Mouse (Mus musculus): Measurements from ENCODE around the gene Il1r1.
"Not testable (repeated sequence)": the region's sequence is repeated elsewhere in the genome, so short reads cannot be mapped to it uniquely, and the experiment has no call there.

Gene Il1r1

DNA sequence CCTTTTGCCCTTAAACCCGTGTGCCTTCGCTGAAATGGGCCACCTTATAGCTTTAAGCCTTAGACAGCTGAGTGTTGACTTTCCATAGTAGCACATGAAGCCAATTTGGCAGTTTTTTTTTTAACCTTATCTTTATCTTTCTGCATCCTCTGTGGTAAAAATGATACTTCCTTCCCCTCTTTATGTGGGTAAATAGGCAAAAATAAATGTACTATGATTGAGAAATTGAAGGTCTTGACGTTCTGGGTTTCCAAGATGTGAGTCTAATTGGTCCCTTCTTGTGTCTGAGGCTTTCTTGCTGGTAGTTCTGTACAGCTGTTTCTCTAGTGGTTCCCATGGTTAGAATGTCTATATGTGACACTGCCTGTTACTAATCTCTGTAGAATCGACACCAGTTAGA, 46.2 kb downstream of the Il1r1 start:
- DNase-seq (ENCODE audit: low spot score in 2 of 2): no peak

DNA sequence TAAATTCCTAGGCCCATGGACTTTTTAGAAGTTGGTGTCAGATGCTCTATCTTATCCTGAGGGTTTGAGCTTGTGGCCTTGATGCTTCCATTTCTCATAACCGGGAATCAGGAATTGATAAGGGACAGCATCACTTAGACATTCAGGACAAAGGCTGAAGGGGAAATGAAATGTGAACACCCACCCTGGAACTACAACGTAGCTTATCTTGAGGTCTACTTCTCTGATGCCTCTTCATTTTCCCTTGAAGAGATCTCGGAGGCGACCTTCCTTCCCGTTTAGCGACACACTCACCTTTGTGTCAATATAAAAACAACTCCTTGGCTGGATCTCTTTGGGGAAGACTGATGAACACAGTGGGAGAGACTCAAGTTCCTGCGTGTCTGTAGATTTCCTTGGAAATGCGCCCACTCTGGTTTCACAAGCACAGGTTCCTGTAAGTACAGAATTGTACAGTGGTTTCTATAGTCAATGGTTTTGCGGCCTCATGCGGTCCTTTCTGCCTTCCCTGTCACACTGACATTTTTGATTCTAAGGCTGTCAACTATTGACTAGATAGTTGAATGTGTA, 46.7 kb downstream of the Il1r1 start:
- DNase-seq (ENCODE audit: low spot score in 2 of 2): no peak

DNA sequence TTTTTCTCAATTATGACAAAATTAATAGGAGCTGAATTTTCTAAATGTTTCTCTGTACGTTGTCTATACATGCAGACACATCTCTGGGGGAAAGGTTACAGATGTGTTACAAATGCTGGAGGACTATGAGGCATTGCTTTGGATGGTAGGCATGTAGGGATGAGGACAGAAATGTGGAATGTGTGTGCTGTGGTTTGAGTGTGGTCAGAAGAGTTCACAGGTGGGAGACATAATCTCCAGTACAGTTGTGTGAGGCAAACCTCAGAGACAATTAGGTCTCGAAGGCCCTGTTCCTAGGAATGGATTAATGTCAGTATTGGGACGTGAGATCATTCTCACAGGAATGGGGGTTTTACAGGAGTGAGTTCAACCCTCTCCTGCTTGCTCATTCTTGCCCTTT, 47.3 kb downstream of the Il1r1 start:
- no peak for DNase-seq (ENCODE audit: low spot score in 2 of 2)

DNA sequence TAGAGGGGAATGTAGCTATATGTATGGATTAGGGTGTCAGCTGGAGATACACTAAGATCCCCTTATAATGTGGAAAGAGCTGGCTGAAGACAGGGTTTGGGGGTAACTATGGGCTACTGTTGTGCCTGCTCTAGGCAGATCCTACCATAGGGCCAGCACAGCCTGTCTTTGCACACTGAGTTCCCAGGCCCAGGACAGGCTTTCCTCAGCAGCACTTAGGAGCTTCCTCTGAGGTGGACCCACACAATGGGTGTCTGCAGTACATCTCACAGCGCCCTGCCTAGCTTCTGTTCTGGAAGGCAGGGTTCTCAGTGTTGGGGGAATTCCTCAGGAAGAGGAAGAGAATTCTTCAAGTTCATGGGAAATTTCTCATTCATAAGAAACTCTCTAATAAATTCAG, 48.6 kb downstream of the Il1r1 start:
- DNase-seq (ENCODE audit: low spot score in 2 of 2): no peak

DNA sequence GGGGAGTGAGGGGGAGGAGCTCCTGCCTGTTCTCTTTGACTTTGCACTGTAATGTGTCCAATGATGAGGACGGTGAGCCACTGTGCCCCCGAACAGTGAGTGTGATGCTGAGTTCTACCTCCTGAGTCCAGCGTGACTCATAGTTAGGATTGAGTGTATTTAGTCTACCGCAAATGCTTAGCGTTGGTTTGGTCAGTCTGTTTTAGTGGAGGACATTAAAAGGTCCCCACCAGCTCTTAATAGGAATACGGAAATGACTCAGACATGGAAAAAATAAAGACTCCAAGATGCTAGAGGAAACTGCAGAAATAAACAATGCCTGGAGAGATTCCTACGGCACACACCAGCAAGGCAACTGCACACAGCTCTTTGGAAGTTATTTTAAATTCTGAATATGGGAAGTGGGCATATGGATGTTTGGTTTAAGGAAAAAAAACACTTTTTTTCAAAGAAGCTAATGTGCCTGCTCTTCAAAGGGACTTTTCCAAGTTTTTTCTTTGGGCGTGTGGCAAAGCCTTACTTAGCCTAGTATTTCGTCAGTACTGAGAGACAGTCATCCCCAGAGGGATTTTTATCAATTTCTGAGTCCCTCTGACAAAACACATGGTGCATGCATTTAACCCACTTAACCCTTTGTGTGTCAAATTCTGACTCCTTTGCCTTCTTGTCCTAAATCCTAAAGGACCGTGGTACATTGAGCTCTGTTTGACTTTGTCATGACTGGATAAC, 50.6 kb downstream of the Il1r1 start:
- DNase-seq (ENCODE audit: low spot score in 2 of 2): peak; percentile 41 to 50

DNA sequence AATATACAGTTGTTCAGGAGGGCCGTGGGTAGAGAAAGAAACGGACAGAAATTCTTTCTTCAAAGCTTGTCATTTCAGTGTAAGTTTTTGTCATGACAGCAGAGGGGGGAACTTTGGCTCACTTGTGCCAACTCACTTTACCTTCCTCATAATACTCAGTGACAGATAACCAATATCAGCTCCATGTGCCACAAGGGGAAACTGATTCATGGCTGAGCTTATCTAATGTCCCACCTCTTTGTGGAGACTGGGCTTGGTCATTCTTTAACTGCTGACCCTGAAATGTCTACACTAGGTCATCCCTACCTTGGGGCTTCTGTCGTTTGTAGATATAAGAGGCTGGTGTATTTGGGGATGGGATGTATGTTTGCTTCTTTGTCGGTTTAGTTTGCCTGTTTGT, 53.1 kb downstream of the Il1r1 start:
- no peak for DNase-seq (ENCODE audit: low spot score in 2 of 2)

DNA sequence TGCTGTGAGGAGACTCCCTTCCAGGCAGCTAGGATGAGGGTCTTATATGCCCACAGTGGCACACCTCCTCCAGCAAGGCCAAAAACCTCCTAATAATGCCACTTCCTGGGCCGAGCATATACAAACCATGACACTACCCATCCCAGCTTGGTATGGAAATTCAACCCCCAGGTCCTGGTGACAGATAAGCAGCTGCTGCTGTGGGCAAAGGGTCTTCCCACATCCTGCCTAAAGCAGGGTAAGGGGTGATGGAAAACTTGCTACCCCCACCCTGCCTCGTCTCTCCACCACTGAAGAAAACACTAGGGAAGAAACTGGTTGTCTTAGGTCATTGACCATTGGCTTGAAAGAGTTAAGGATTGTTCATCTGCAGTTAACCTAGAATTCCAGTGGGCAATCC, 53.8 kb downstream of the Il1r1 start:
- no peak for DNase-seq (ENCODE audit: low spot score in 2 of 2)

DNA sequence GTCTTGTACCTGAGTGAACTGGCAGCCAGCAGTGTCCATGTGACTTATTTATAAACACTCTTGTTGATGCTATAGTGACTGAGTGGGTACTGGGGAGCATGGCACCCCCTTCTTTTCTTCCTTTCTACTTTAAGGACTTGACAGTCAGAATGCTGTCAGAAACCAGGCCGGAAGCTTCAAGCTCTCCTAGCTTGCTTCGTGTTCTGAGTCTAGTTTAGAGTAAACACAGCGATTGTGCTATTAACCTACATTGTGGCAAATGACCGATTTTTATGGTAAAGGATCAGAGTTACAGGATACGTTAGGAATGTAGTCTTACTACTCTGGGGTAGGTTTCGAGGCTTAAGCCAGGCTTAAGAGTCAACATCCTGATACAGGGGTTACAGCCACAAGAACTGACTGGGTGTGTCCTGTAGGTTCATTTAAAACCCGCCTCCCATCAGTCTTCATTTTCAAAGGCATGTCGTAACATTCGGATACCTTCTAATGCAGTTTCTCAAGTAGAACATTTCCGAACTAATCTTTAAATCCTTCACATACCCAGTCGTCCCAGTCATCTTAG, 54.4 kb downstream of the Il1r1 start:
- DNase-seq (ENCODE audit: low spot score in 2 of 2): no peak

DNA sequence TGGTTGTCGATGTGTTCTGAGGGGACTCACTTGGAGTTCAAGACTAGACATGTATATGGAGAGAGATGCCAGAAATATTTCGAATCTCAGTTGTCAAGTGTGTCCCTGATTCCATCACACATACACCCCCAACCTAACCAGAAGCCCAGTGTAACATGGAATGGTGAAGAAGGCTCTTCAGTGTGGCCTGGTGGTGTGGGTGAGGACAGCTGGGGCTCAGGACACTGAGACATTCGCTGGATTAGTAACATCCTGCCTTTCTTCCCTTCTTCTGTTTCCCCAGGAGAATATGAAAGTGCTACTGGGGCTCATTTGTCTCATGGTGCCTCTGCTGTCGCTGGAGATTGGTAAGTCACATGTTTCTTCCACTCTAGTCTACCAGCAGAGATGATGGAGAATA, 57.1 kb downstream of the Il1r1 start:
- DNase-seq (ENCODE audit: low spot score in 2 of 2): no peak

DNA sequence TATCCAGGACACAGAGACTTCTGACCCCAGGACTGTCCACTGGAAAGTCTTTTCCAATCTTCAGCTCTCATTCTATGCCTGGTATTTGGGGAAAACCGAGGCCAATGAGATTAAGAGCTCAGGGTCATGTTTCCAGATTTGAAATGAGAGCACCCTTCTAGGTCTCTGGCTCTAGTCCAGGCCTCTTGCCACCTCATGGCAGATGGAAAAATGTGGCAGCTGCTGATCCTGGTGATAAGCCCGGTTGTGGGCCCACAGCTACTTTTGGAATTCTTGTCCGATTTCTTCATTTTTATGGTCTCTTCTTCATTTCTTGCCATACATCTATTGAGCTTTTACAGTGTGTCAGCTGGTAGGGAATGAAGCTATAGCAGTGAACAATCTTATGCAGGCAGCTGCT, 57.5 kb downstream of the Il1r1 start:
- no peak for DNase-seq (ENCODE audit: low spot score in 2 of 2)

DNA sequence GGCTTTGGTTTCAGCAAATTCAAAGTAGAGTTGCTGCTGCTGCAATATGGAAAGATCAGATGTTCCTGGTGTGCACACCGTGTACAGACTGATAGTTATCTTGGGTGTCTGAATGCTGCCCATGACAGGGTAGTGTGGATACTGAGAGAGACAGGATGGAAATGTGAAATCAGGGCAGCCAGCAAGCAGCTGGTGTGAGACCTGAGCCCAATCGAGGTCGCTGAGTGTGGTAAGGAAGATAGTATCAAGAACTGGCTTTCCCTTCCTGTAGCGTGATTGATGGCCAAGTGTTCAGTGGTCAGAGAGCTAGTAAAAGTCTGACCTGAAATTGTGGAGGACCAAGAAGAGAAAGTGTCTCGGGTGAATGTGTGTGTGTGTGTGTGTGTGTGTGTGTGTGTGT, 59.1 kb downstream of the Il1r1 start:
- DNase-seq (ENCODE audit: low spot score in 2 of 2): no peak

DNA sequence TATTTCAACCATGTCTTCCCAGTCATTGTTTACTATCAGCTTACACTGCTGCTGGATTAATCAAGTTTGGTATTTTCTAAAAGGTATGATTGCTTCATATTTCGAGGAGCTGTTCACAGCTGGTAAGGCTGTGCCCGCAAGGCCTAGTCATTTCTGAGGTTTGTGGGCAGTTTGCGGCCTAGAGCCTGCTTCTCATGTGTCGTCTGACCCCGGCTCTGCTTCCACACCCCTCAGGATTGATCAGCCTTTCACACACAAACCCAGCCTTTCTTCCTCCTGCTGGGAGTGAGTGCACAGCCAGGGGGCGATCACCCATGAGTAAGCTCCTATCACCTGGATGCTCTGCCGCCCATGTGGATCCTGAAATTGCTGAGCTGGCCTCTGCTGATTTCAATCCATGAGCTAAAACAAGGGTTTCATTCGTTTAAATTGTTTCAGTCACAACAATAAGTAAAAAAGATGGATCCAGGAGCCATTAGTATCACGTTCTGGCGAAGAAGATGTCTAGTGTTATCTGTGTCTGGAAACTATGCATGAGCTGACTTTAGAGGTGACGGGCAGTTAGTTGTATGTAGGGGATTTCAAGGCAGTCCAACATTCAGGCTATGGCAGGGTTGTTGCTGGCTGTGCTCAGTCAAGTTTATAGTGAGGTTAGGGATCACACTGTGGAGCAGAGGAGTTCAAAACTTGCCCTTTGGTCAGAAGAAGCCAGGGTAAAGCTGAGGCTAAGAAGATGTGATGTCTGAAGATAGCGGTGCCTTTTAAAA, 65.8 kb downstream of the Il1r1 start:
- DNase-seq (ENCODE audit: low spot score in 2 of 2): no peak

DNA sequence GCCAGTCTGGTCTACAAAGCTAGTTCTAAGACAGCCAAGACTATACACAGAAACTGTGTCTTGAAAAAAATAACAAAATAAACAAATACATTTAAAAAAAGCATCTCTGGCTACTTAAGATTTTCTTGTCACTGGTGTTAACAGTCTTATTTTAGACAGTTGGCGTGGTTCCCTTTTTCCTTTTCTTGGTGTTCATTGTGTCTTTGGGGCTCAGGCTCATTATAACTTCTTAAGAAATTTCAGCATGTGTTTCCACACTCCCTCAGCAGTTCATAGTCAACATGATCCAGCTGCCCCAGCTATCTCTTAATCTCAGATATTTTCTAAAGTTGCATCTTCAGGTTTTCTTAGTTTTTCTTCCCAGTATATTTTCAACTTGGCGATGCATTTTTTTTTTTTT, 67.4 kb downstream of the Il1r1 start:
- DNase-seq (ENCODE audit: low spot score in 2 of 2): no peak

DNA sequence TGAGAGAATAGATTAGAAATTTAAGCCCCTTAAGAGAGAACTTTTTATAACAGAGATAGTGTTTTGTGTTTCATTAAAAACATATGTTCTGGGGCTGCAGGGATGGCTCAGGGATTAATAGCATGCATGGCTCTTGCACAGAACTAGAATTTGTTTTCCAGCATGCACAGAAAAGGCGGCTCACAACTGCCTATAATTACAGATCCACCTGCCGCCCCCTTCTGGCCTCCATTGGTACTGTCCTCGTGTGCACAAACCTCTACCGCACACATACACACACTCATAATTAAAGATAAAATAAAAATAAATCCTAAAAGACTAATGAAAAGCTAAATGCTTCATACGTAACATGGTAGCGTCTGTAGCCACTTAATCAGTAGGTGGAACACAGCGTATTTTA, 69.0 kb downstream of the Il1r1 start:
- DNase-seq (ENCODE audit: low spot score in 2 of 2): no peak

DNA sequence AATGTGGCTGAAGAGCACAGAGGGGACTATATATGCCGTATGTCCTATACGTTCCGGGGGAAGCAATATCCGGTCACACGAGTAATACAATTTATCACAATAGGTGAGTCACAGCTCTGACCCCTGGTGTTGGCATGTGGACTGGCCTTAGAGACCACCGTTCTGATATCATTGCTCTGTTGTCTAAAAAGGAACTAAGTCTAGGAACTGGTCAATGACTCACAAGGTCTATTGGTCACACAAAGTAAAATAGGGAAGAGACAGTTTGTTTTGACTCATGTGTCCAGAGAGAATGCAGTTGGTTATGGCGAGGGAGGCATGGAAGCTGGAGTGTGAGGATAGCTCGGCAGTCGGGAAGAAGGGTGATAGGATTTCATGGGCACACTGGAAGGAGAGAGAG, 69.9 kb downstream of the Il1r1 start:
- no peak for DNase-seq (ENCODE audit: low spot score in 2 of 2)

DNA sequence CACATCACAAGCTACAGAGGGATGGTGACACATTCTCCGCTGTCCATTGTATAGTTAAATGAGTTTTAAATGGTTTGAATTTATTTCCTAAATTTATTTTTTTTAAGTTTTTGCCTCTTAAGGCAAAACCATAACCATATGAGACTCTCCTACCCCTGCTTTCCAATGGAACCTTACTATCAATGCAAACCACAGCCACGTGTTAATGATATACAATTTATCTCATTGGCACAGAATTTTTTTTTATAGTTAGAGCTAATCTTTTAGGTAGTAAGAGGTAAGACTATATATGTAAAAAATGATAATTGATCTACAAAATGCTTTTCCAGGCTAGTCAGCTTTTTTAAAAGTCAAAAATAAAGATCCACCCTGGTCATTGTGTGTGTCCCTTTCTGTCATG, 73.2 kb downstream of the Il1r1 start:
- no peak for DNase-seq (ENCODE audit: low spot score in 2 of 2)

DNA sequence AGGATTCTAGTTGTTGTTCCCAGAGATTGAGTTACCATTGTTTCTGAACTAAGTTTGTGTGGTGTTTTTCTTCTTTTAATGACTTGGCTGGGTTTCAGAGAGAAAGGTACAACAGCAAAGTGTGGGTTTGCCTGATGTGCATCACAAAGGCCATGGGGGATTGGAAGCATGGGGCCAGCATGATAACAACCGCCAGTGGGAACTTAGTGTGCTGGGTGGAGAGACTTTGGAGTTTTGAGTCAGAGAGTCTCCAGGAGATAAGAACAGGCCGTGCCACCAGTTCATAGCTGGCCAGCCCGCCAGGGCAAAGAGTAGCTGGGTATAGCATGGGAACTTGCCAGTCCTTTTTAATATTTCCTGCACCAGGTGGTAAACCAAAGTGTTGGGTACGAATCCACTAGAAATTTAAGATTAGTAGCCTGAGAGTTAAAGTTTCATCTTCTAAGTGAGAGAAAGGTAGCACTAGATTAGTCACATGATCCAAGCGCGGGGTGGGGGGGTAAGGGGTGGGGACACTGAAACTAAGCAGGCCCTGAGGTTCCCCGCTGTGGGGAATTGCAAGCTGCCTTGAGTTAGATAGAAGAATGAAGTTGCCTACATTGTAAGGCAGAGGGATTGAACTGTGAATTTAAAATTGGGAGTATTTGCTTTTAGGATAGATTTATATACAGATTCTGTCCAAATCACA, 78.4 kb downstream of the Il1r1 start:
- DNase-seq (ENCODE audit: low spot score in 2 of 2): no peak

DNA sequence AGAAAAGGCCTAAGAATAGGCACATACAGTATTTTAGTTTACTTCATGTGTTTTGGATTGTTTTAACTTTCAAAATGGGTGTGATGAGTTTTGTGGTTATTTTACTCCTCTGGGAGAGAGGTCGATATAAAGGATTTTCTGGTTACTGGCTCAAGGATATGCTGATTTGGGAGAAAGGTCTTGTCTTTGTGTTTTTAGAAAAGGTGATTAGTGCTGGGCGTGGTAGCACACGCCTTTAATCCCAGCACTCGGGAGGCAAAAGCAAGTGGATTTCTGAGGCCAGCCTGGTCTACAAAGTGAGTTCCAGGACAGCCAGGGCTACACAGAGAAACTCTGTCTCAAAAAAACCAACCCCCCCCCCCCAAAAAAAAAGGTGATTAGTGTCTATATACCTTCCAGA, 79.4 kb downstream of the Il1r1 start:
- DNase-seq (ENCODE audit: low spot score in 2 of 2): not testable (repeated sequence)

DNA sequence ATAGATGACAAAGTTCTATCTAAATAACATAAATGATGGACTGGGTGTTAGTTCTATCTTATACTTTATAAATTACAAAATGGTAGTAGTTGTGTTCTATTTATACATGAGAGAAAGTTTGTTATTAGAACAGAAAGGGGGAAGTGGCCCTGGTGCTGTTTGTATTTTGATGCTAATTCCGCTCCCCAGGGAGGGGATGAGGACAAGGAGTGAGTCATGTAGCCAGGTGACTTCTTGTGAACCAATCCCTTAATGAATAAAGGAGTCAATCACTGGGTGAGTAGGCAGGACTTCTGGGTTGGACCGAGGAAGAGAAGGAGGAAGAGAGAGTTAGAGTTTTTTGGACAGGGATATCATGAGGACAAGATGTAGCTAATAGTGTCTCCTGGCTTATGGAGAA, 81.2 kb downstream of the Il1r1 start:
- DNase-seq (ENCODE audit: low spot score in 2 of 2): no peak

DNA sequence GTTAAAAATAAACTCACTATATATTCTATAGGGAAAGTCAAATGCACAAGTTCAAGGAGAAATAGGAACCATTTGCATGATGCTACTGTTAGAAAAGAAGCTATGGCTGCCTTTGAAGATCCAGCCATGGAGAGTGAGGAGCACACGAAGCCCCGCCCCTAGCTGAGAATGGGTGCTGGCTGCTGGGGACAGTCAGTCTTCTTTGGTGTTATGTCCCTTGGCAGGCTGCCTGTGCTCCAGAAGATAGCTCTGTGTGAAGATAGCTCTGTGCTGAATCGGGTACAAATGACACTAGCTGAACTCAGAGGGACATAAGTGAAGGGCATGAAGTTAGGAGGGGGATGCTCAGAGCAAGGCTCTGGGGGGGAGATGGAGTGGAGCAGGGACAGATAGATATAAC, 86.2 kb downstream of the Il1r1 start:
- DNase-seq (ENCODE audit: low spot score in 2 of 2): no peak

DNA sequence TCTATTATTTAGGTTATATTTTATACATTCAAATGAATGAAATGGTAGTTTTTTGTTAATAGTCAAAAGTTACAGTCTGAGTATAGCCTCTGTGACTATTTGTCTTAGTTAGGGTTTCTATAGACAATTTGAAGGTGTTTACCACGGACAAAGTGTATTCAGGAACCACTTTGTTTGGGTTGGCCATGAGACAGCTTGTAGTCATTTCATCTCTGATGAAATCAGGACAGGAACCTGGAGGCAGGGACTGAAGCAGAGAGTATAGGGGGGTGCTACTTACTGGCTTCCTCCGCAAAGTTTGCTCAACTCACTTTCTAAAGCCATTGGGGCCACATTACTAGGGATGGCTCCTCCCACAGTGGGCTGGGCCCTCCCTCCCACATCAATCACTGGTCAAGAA, 86.7 kb downstream of the Il1r1 start:
- DNase-seq (ENCODE audit: low spot score in 2 of 2): no peak

DNA sequence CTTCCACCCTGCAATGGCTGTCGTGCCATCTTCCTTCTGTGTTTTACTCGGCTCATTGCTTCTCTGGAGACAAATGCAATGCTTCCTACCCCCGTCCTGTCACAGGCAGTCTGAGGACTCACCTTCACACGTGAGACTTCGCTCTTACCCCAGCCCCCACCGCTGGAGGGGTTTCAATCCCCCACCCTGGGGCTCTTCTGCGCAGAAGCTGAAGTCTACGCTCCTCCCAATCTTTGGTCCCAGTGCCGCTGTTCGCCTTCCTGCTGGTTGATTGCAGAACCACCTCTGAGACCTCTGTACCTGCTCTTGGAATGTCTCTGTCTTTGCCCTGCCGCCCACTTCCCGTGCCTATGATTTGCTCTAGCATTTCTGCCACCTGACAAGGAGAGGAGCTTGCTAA, 89.1 kb downstream of the Il1r1 start:
- DNase-seq (ENCODE audit: low spot score in 2 of 2): no peak

Data from heart, adult 9 months (tissue).